Mouse (Mus musculus) bone marrow macrophage, adult 2 months (primary cell): ENCODE measurements around the gene Ctnnal1.

Experiments used
- CTCF ChIP-seq: IDR thresholded peaks from 2 replicates; pipeline ENCODE4 v1.5.1; 2012; ENCODE audit warnings: low read depth, mild to moderate bottlenecking, low read length, moderate library complexity
- POLR2A ChIP-seq: IDR thresholded peaks from 2 replicates; pipeline ENCODE4 v1.6.1; 2012; ENCODE audit warnings: mild to moderate bottlenecking, low read depth, low read length, borderline replicate concordance

- no peak for TF ChIP-seq CTCF
- TF ChIP-seq POLR2A = no peak
These were observed 8.5 kb downstream of the Ctnnal1 start for GRCm38 (mm10) chr4:56856371-56856949.
